Mouse (Mus musculus): Measurements from ENCODE around the gene Gse1.

- no peak for TF ChIP-seq POLR2A (IDR thresholded peaks at IDR 0.05; ENCODE audit: insufficient read length, low read depth)
- TF ChIP-seq USF1 (IDR thresholded peaks at IDR 0.05; ENCODE audit: low read depth): no peak
- TF ChIP-seq CEBPB (IDR thresholded peaks at IDR 0.05; ENCODE audit: insufficient read depth, poor library complexity, severe bottlenecking): no peak
- no peak for TF ChIP-seq MYOD1 (IDR thresholded peaks at IDR 0.05; ENCODE audit: control insufficient read depth in 1 of 3, insufficient read length in 2 of 3, low read depth in 2 of 3)
- TF ChIP-seq MAX (IDR thresholded peaks at IDR 0.05; ENCODE audit: low read depth): no peak
- no peak for TF ChIP-seq TCF12 (IDR thresholded peaks at IDR 0.05; ENCODE audit: insufficient read depth, poor library complexity, severe bottlenecking)
- TF ChIP-seq TCF3 (IDR thresholded peaks at IDR 0.05; ENCODE audit: insufficient read length, low read depth): no peak
- TF ChIP-seq E2F4 (IDR thresholded peaks at IDR 0.05; ENCODE audit: insufficient read depth): no peak
- TF ChIP-seq MYOG (IDR thresholded peaks at IDR 0.05; ENCODE audit: control insufficient read depth in 1 of 3, insufficient read depth in 1 of 3, insufficient read length in 2 of 3, low read depth in 2 of 3): no peak
- TF ChIP-seq REST (IDR thresholded peaks at IDR 0.05; ENCODE audit: insufficient read depth, insufficient read length): no peak
Observed at GRCm38 (mm10) chr8:120414216-120414615, 186.0 kb downstream of the Gse1 start.

All from myocyte (in vitro differentiated cells).